Mouse (Mus musculus) embryo, embryonic 11.5 days (tissue): ENCODE measurements around the gene Olfr477.
"Not testable (repeated sequence)": the region's sequence is repeated elsewhere in the genome, so short reads cannot be mapped to it uniquely, and the experiment has no call there.

ENCODE experiments used
- DNase-seq: peaks from one replicate; pipeline ENCODE4 v3.0.0-alpha.2; 2012; ENCODE audit warnings: low read depth, low spot score

Olfr477 gene

DNA sequence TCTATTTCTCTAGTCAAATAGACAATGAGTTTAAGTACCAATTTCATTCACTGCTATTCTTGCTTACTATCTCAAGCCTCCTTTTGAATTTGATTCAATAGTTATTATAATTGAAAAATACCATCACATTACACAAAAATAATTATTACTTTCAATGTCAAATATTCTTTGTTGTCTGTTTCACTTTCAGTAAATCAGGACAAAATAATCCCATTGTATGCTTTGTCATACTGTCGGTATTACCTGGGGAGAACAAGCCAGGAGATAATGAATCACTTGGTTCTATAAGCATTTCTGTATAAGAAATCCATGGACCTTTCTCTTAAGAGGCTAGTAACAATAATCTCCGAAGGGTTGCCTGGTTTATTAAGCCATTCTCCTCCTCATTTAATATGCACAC, at the start of gene Olfr477:
Gene Olfr477 (plus strand): TSS at position 301 of the 400 bp plus-strand sequence.
- DNase-seq = no peak

DNA sequence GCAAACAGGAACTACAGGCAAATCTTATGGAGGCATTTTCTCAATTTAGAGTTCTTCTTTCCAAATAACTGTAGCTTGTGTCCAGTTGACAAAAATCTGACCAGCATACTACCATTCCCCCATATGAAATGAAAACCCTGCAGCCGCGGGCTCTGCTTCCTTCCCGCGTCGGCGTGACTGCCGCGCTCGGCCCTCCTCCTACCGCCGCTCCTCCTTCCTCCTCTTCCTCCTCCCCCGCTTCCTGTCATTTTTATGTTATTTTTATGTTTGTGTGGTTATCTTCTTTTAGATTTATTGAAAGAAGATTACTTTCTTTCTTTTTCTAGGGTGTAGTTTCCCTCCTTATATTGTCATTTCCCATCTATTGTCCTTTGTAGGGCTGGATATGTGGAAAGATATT, 34.0 kb upstream of the Olfr477 start:
- not testable (repeated sequence) for DNase-seq

DNA sequence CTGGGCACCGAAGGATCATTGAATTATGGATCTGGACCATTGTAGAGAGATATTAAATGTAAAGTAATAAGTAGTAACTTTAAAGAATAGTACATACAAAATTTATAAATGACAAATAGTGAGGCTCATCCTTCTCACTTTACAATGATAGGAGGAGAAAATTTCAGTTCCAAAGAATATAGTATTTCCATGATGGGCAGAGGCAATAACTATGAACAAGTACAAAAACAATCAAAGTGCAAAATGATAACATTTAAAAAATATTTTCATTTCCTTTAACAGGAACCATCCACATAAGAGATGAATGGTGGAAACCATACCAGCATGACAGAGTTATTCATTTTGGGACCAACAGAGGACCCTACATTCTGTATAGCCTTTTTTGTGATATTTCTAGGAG, 32.1 kb upstream of the Olfr477 start, which contains the start of gene Olfr474:
Gene Olfr474 (plus strand): TSS at position 301 of the 400 bp plus-strand sequence.
- DNase-seq = no peak

- DNase-seq = no peak
Observed at GRCm38 (mm10) chr7:107964503-107964902, 22.0 kb upstream of the Olfr477 start, which contains the start of gene Olfr476. Gene Olfr476, plus strand, starts transcription at chr7:107964803.

DNA sequence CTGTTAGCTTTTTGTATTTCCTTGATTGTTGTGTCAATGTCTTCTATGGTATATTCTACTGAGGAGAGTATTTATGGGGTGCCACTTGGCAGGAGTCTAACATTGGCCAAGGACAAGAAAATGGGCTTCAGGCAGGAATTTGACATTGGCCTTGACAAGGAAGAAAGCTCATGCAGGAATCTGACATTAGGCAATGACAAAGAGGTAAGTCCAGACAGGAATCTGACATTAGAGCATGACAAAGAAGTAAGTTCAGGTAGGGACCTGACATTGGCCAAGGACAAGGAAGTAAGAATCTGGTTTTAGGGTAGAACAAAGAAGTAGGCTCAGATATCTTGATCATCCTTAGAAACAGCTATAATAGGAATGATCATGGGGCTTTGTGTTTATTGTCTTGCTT, 27.8 kb downstream of the Olfr477 start:
- not testable (repeated sequence) for DNase-seq

GRCm38 (mm10) chr7:108033889-108034288, 47.4 kb downstream of the Olfr477 start, which contains the start of gene Olfr478:
Gene Olfr478, minus strand, starts transcription at chr7:108033989.
- DNase-seq = no peak
